Mouse (Mus musculus) kidney, adult 10 weeks (tissue): ENCODE results near the gene Cpne2. TPM values are rescaled to one million over a fixed set of nuclear protein-coding genes. Genes with fewer than 3 reads are reported as not detected.

Experiments
- polyA plus RNA-seq: library from polyadenylated mRNA; stranded (reverse); fragments of 350-450 nt; fragmentation: Illumina TruSeq; extraction: RNeasy Lipid Tissue Mini Kit (QIAGEN cat#74804); gene quantifications from one replicate; pipeline ENCODE4 v1.2.3, GENCODE M21; 2014; ENCODE audit warnings: low read depth, low replicate concordance

Gene Cpne2
- 3.6 TPM for polyA plus RNA-seq

GRCm38 (mm10) chr8:94532873-94533671, at the start of gene Cpne2:
Gene Cpne2, plus strand, starts transcription at chr8:94532990.

GRCm38 (mm10) chr8:94601607-94602385, 69.0 kb downstream of the Cpne2 start, which contains the start of the genes Rspry1 and Fam192a:
Gene Rspry1, plus strand, starts transcription at chr8:94601937.
Gene Fam192a, minus strand, starts transcription at chr8:94601997.

Other genes starting within 250 kb of the Cpne2 start
- 176 TPM for gene Slc12a3, start 203.8 kb upstream of the Cpne2 start, polyA plus RNA-seq
- 191 TPM for gene Herpud1, start 146.6 kb upstream of the Cpne2 start, polyA plus RNA-seq
- 2.7 TPM for gene Nlrc5, start 98.6 kb upstream of the Cpne2 start, polyA plus RNA-seq
- gene Rspry1, start 68.9 kb downstream of the Cpne2 start, polyA plus RNA-seq = 56.8 TPM
- gene Fam192a, start 69.0 kb downstream of the Cpne2 start, polyA plus RNA-seq = 54.6 TPM
- 151 TPM for gene Arl2bp, start 133.6 kb downstream of the Cpne2 start, polyA plus RNA-seq
- 6.4 TPM for gene Pllp, start 163.3 kb downstream of the Cpne2 start, polyA plus RNA-seq
- gene Ccl22, start 212.6 kb downstream of the Cpne2 start, polyA plus RNA-seq = 0.20 TPM
- gene Cx3cl1, start 239.0 kb downstream of the Cpne2 start, polyA plus RNA-seq = 2.9 TPM